Mouse (Mus musculus) liver, postnatal 0 days (tissue): ENCODE measurements at regions not wholly inside any gene's neighbourhood (a gene's known extent, or its start where the extent isn't known, plus 50 kb on each side); places are given as distances from the start of the nearest gene placed in this dataset.

ENCODE experiments used
- ATAC-seq: fragments of 200-750 bp; cut with Nextera tagmentation; 2 replicates; pipeline ENCODE4 v1.8.0; 2017; ENCODE audit warnings: mild to moderate bottlenecking, moderate library complexity
- DNase-seq: peaks from one replicate; pipeline ENCODE4 v3.0.0-alpha.2; 2016
- H3K27ac ChIP-seq: fragments of 300-500 bp; sonication (generic); 2 replicates; pipeline ENCODE4 v1.5.1; 2014; ENCODE audit warnings: antibody characterized with exemption, moderate library complexity, mild to moderate bottlenecking, low read depth
- H3K27me3 ChIP-seq: fragments of 300-500 bp; sonication (generic); 2 replicates; pipeline ENCODE4 v1.6.1; 2014; ENCODE audit warnings: low read length, control low read depth, mixed read lengths; ENCODE audit not compliant: insufficient read depth
- H3K36me3 ChIP-seq: fragments of 300-500 bp; sonication (generic); replicated peaks from 2 replicates; pipeline ENCODE4 v1.6.1; 2014; ENCODE audit warnings: mild to moderate bottlenecking, control low read depth, low read length, moderate library complexity, mixed read lengths; ENCODE audit not compliant: insufficient read depth
- H3K4me1 ChIP-seq: fragments of 300-500 bp; sonication (generic); 2 replicates; pipeline ENCODE4 v1.6.1; 2014; ENCODE audit warnings: antibody characterized with exemption, mild to moderate bottlenecking, control low read depth; ENCODE audit not compliant: insufficient read depth
- H3K4me2 ChIP-seq: fragments of 300-500 bp; sonication (generic); 2 replicates; pipeline ENCODE4 v1.6.1; 2014; ENCODE audit warnings: low read depth, mild to moderate bottlenecking, low read length, moderate library complexity, mixed read lengths
- H3K4me3 ChIP-seq: fragments of 300-500 bp; sonication (generic); 2 replicates; pipeline ENCODE4 v1.5.1; 2014; ENCODE audit warnings: low read depth, low read length
- H3K9ac ChIP-seq: fragments of 300-500 bp; sonication (generic); replicated peaks from 2 replicates; pipeline ENCODE4 v1.6.1; 2014; ENCODE audit warnings: mild to moderate bottlenecking, moderate library complexity
- H3K9me3 ChIP-seq: fragments of 300-500 bp; sonication (generic); 2 replicates; pipeline ENCODE4 v1.6.1; 2016; ENCODE audit warnings: mild to moderate bottlenecking, control low read depth, low read length, mixed read lengths
- CTCF ChIP-seq: sonication (generic); IDR thresholded peaks from 2 replicates; pipeline ENCODE4 v1.5.1; 2016; ENCODE audit warnings: antibody characterized with exemption, low read depth
- EP300 ChIP-seq: IDR thresholded peaks from 2 replicates; pipeline ENCODE4 v1.6.1; 2016; ENCODE audit warnings: antibody characterized with exemption, low read depth, mild to moderate bottlenecking
- WGBS: fragments of 180-500 bp; shearing (Covaris S2); extraction: QIAGEN DNeasy Blood & Tissue Kit; methylation state at CpG from one replicate; pipeline ENCODE4 v1.1.7; 2014; ENCODE audit not compliant: insufficient replicate concordance; 5-methylcytosine and 5-hydroxymethylcytosine counted together

GRCm38 (mm10) chr3:147254454-147254853 lies 402.3 kb downstream of the Ttll7 start:
- Histone ChIP-seq H3K4me1 (no peaks in the 10 kb centered on the region), H3K9ac (no peak overlapping the region), H3K4me3 (no peak overlapping the region), H3K27me3 (no peaks in the 10 kb centered on the region), H3K27ac (no peak overlapping the region), H3K9me3 (no peaks in the 10 kb centered on the region), H3K4me2 (no peak overlapping the region), H3K36me3 (no peaks in the 10 kb centered on the region)
- 70% methylated on average over 5 of the region's 5 CpGs for WGBS
- ATAC-seq (no peak), DNase-seq (no peak)
- no peak for TF ChIP-seq EP300
- no peak for TF ChIP-seq CTCF

- Histone ChIP-seq H3K4me1 (no peaks in the 10 kb centered on the region), H3K4me3 (no peak overlapping the region), H3K9ac (no peak overlapping the region), H3K36me3 (no peaks in the 10 kb centered on the region), H3K9me3 (no peaks in the 10 kb centered on the region), H3K4me2 (no peak overlapping the region), H3K27me3 (no peaks in the 10 kb centered on the region), H3K27ac (no peak overlapping the region)
- DNase-seq = no peak
- 73% methylated on average over 10 of the region's 10 CpGs for WGBS
- ATAC-seq = no peak
- TF ChIP-seq EP300 (no peak), CTCF (no peak)
These were observed 408.9 kb downstream of the Ttll7 start for GRCm38 (mm10) chr3:147260958-147261595.

GRCm38 (mm10) chr3:147266556-147266955 lies 414.4 kb downstream of the Ttll7 start:
- no peak overlapping the region for H3K27ac ChIP-seq
- no peaks in the 10 kb centered on the region for H3K36me3 ChIP-seq
- H3K4me3 ChIP-seq = no peak overlapping the region
- no peak for TF ChIP-seq CTCF
- no peak for TF ChIP-seq EP300
- H3K9ac ChIP-seq = no peak overlapping the region
- H3K4me1 ChIP-seq = no peaks in the 10 kb centered on the region
- no peak overlapping the region for H3K4me2 ChIP-seq
- DNase-seq (no peak), ATAC-seq (no peak)
- H3K27me3 ChIP-seq = no peaks in the 10 kb centered on the region
- 68% methylated on average over 5 of the region's 5 CpGs for WGBS
- H3K9me3 ChIP-seq = no peaks in the 10 kb centered on the region

GRCm38 (mm10) chr3:147273446-147273845 lies 421.3 kb downstream of the Ttll7 start:
- TF ChIP-seq CTCF = no peak
- TF ChIP-seq EP300 = no peak
- H3K4me3 ChIP-seq = no peak overlapping the region
- no peaks in the 10 kb centered on the region for H3K4me1 ChIP-seq
- no peak overlapping the region for H3K27ac ChIP-seq
- 69% methylated on average over 3 of the region's 3 CpGs for WGBS
- no peak overlapping the region for H3K4me2 ChIP-seq
- no peaks in the 10 kb centered on the region for H3K9me3 ChIP-seq
- no peak overlapping the region for H3K9ac ChIP-seq
- no peak for DNase-seq
- H3K36me3 ChIP-seq = no peaks in the 10 kb centered on the region
- ATAC-seq = no peak
- no peaks in the 10 kb centered on the region for H3K27me3 ChIP-seq

- Histone ChIP-seq H3K9ac (no peak overlapping the region), H3K36me3 (no peaks in the 10 kb centered on the region), H3K27ac (no peak overlapping the region), H3K4me2 (no peak overlapping the region), H3K4me1 (no peaks in the 10 kb centered on the region), H3K9me3 (no peaks in the 10 kb centered on the region), H3K4me3 (no peak overlapping the region), H3K27me3 (no peaks in the 10 kb centered on the region)
- ATAC-seq (no peak), DNase-seq (no peak)
- no peak for TF ChIP-seq CTCF
- no peak for TF ChIP-seq EP300
These were observed 426.4 kb downstream of the Ttll7 start for GRCm38 (mm10) chr3:147278602-147279001.

GRCm38 (mm10) chr3:147283724-147284123 lies 431.6 kb downstream of the Ttll7 start:
- Histone ChIP-seq H3K9me3 (no peaks in the 10 kb centered on the region), H3K4me3 (no peak overlapping the region), H3K4me2 (no peak overlapping the region), H3K9ac (no peak overlapping the region), H3K27ac (no peak overlapping the region), H3K27me3 (no peaks in the 10 kb centered on the region), H3K36me3 (no peaks in the 10 kb centered on the region), H3K4me1 (no peaks in the 10 kb centered on the region)
- 52% methylated on average over 9 of the region's 9 CpGs for WGBS
- TF ChIP-seq EP300 = no peak
- DNase-seq = no peak
- no peak for ATAC-seq

GRCm38 (mm10) chr3:147284357-147284756 lies 432.2 kb downstream of the Ttll7 start:
- Histone ChIP-seq H3K36me3 (no peaks in the 10 kb centered on the region), H3K9ac (no peak overlapping the region), H3K9me3 (no peaks in the 10 kb centered on the region), H3K4me2 (no peak overlapping the region), H3K27ac (no peak overlapping the region), H3K4me1 (no peaks in the 10 kb centered on the region), H3K27me3 (no peaks in the 10 kb centered on the region), H3K4me3 (no peak overlapping the region)
- no peak for ATAC-seq
- DNase-seq = no peak
- 84% methylated on average over 4 of the region's 4 CpGs for WGBS
- no peak for TF ChIP-seq EP300
- TF ChIP-seq CTCF = no peak
